Mouse (Mus musculus) heart, embryonic 14.5 days (tissue): ENCODE measurements at regions not wholly inside any gene's neighbourhood (a gene's known extent, or its start where the extent isn't known, plus 50 kb on each side); places are given as distances from the start of the nearest gene placed in this dataset.
"Not testable (repeated sequence)": the region's sequence is repeated elsewhere in the genome, so short reads cannot be mapped to it uniquely, and the experiment has no call there.

Experiments used
- ATAC-seq: fragments of 200-750 bp; cut with Nextera tagmentation; 2 replicates; pipeline ENCODE4 v1.8.0; 2017; ENCODE audit warnings: low read depth, moderate TSS enrichment; ENCODE audit not compliant: insufficient number of reproducible peaks, insufficient read depth, low FRiP score
- H3K27ac ChIP-seq, 2 experiments: fragments of 200-500 bp in 1 of 2; fragments of 300-500 bp in 1 of 2; sonication (generic) in 1 of 2; replicated peaks in 1 of 2; 2 replicates each; pipeline ENCODE4 v1.5.1; 2012 to 2014; ENCODE audit warnings: low read depth in 2 of 2, low read length in 2 of 2, control low read depth in 1 of 2, mild to moderate bottlenecking in 1 of 2, mixed read lengths in 1 of 2; ENCODE audit not compliant: control insufficient read depth in 1 of 2, insufficient read depth in 1 of 2
- H3K27me3 ChIP-seq: fragments of 300-500 bp; sonication (generic); 2 replicates; pipeline ENCODE4 v1.6.1; 2014; ENCODE audit warnings: mild to moderate bottlenecking, low read length, control low read depth; ENCODE audit not compliant: control insufficient read depth, insufficient read depth
- H3K36me3 ChIP-seq: fragments of 300-500 bp; sonication (generic); 2 replicates; pipeline ENCODE4 v1.6.1; 2014; ENCODE audit warnings: mild to moderate bottlenecking, control low read depth, low read length, mixed read lengths; ENCODE audit not compliant: control insufficient read depth, insufficient read depth
- H3K4me1 ChIP-seq, 2 experiments: fragments of 200-500 bp in 1 of 2; fragments of 300-500 bp in 1 of 2; sonication (generic) in 1 of 2; 2 replicates each; pipeline ENCODE4 v1.6.1; 2012 to 2014; ENCODE audit warnings: low read length in 2 of 2, control low read depth in 1 of 2, mixed read lengths in 1 of 2; ENCODE audit not compliant: control insufficient read depth in 2 of 2, insufficient read depth in 2 of 2
- H3K4me2 ChIP-seq: fragments of 300-500 bp; sonication (generic); 2 replicates; pipeline ENCODE4 v1.6.1; 2014; ENCODE audit warnings: mild to moderate bottlenecking, low read length
- H3K4me3 ChIP-seq, 2 experiments: fragments of 200-500 bp in 1 of 2; fragments of 300-500 bp in 1 of 2; sonication (generic) in 1 of 2; 2 replicates each; pipeline ENCODE4 v1.5.1; 2012 to 2014; ENCODE audit warnings: low read length in 2 of 2, mild to moderate bottlenecking in 2 of 2, control low read depth in 1 of 2, low read depth in 1 of 2, moderate library complexity in 1 of 2; ENCODE audit not compliant: control insufficient read depth in 1 of 2, insufficient read depth in 1 of 2
- H3K9ac ChIP-seq: fragments of 300-500 bp; sonication (generic); 2 replicates; pipeline ENCODE4 v1.6.1; 2014; ENCODE audit warnings: mild to moderate bottlenecking, low read length
- H3K9me3 ChIP-seq: fragments of 300-500 bp; sonication (generic); 2 replicates; pipeline ENCODE4 v1.6.1; 2016; ENCODE audit warnings: low read length, control low read depth; ENCODE audit not compliant: control insufficient read depth
- WGBS: fragments of 180-500 bp; shearing (Covaris S2); extraction: QIAGEN DNeasy Blood & Tissue Kit; methylation state at CpG from one replicate; pipeline ENCODE4 v1.1.7; 2014; 5-methylcytosine and 5-hydroxymethylcytosine counted together

- H3K4me2 ChIP-seq: no peak overlapping the region
- H3K4me1 ChIP-seq: no peaks in the 10 kb centered on the region
- no peak for ATAC-seq
- no peaks in the 10 kb centered on the region for H3K36me3 ChIP-seq
- H3K9me3 ChIP-seq: no peaks in the 10 kb centered on the region
- 54% methylated on average over 3 of the region's 3 CpGs for WGBS
- no peak overlapping the region for H3K4me3 ChIP-seq
- H3K9ac ChIP-seq: no peak overlapping the region
- H3K27me3 ChIP-seq: no peaks in the 10 kb centered on the region
- no peak overlapping the region for H3K27ac ChIP-seq
Measured at GRCm38 (mm10) chr1:113932492-113932891, 1752.1 kb upstream of the Cntnap5a start.

- no peak overlapping the region for H3K4me3 ChIP-seq
- no peak for ATAC-seq
- H3K9ac ChIP-seq: no peak overlapping the region
- no peaks in the 10 kb centered on the region for H3K27me3 ChIP-seq
- no peaks in the 10 kb centered on the region for H3K4me1 ChIP-seq
- no peak overlapping the region for H3K4me2 ChIP-seq
- 80% methylated on average over 6 of the region's 6 CpGs for WGBS
- no peaks in the 10 kb centered on the region for H3K36me3 ChIP-seq
- no peaks in the 10 kb centered on the region for H3K9me3 ChIP-seq
- H3K27ac ChIP-seq: no peak overlapping the region
Measured at GRCm38 (mm10) chr1:113958016-113958751, 1726.4 kb upstream of the Cntnap5a start.

GRCm38 (mm10) chr1:113959267-113959666 lies 1725.3 kb upstream of the Cntnap5a start:
- H3K27ac ChIP-seq: not testable (repeated sequence)

GRCm38 (mm10) chr1:113963931-113964330 lies 1720.6 kb upstream of the Cntnap5a start:
- not testable (repeated sequence) for H3K4me1 ChIP-seq, H3K4me3 ChIP-seq, H3K27ac ChIP-seq, H3K4me2 ChIP-seq, H3K9ac ChIP-seq, ATAC-seq, H3K36me3 ChIP-seq, H3K9me3 ChIP-seq, H3K27me3 ChIP-seq
- 33% methylated on average over 2 of the region's 2 CpGs for WGBS

More at GRCm38 (mm10) chr1:113959267-113959666, 1725.3 kb upstream of the Cntnap5a start:
- H3K9me3 ChIP-seq, H3K4me3 ChIP-seq, H3K4me2 ChIP-seq, H3K27me3 ChIP-seq, ATAC-seq, H3K9ac ChIP-seq, H3K36me3 ChIP-seq, H3K4me1 ChIP-seq: not testable (repeated sequence)
- WGBS: 71% methylated on average over 1 of the region's 1 CpGs

- no peaks in the 10 kb centered on the region for H3K4me1 ChIP-seq
- H3K4me2 ChIP-seq: no peak overlapping the region
- no peak overlapping the region for H3K9ac ChIP-seq
- no peaks in the 10 kb centered on the region for H3K36me3 ChIP-seq
- no peaks in the 10 kb centered on the region for H3K27me3 ChIP-seq
- no peaks in the 10 kb centered on the region for H3K9me3 ChIP-seq
- H3K4me3 ChIP-seq: no peak overlapping the region
- 70% methylated on average over 2 of the region's 2 CpGs for WGBS
- ATAC-seq: no peak
- no peak overlapping the region for H3K27ac ChIP-seq
Measured at GRCm38 (mm10) chr1:113964431-113964830, 1720.1 kb upstream of the Cntnap5a start.

- no peak overlapping the region for H3K4me2 ChIP-seq
- WGBS: 34% methylated on average over 1 of the region's 1 CpGs
Measured at GRCm38 (mm10) chr1:113970617-113971016, 1713.9 kb upstream of the Cntnap5a start.

GRCm38 (mm10) chr1:113980111-113980510 lies 1704.4 kb upstream of the Cntnap5a start:
- no peak overlapping the region for H3K4me2 ChIP-seq
- ATAC-seq: no peak

More at GRCm38 (mm10) chr1:113970617-113971016, 1713.9 kb upstream of the Cntnap5a start:
- H3K4me1 ChIP-seq: no peaks in the 10 kb centered on the region
- no peaks in the 10 kb centered on the region for H3K9me3 ChIP-seq
- H3K27me3 ChIP-seq: no peaks in the 10 kb centered on the region
- no peak overlapping the region for H3K9ac ChIP-seq
- ATAC-seq: no peak
- H3K27ac ChIP-seq: no peak overlapping the region
- H3K36me3 ChIP-seq: no peaks in the 10 kb centered on the region
- no peak overlapping the region for H3K4me3 ChIP-seq

More at GRCm38 (mm10) chr1:113980111-113980510, 1704.4 kb upstream of the Cntnap5a start:
- no peaks in the 10 kb centered on the region for H3K27me3 ChIP-seq
- H3K9me3 ChIP-seq: no peaks in the 10 kb centered on the region
- H3K36me3 ChIP-seq: no peaks in the 10 kb centered on the region
- H3K4me3 ChIP-seq: no peak overlapping the region
- no peaks in the 10 kb centered on the region for H3K4me1 ChIP-seq
- no peak overlapping the region for H3K9ac ChIP-seq
- no peak overlapping the region for H3K27ac ChIP-seq
